9 mouse cellular contexts compared by ENCODE assay signal in genomic region chr12:36670915-36671579, GRCm38 (mm10).
DNase-seq lines count a peak whose midpoint lies in the region; ATAC-seq and TF ChIP-seq lines count a peak whose summit lies in the region.
"Had no signal": no experiment of that assay in that cellular context is flagged by ENCODE, and none has a peak within 500 bp of the region (broad histone marks: within the 10 kb centered on the region; RNA-seq: fewer than 3 reads in every experiment).

No protein-coding gene starts in this region.

- DNase-seq in adrenal gland, adult 2 months = peak; percentile 7
- no peak for DNase-seq in adrenal gland, postnatal 36 days
- DNase-seq in lung, adult 18-20 months = no peak
- peak; percentile 59 for DNase-seq in midbrain, postnatal 0 days (ENCODE audit: low spot score)
- no peak for DNase-seq in testis, postnatal 10 days (ENCODE audit: low spot score)
- no peak for DNase-seq in gastrocnemius, postnatal 36 days

- H3K4me1 ChIP-seq in lung, embryonic 15.5 days = no peaks in the 10 kb centered on the region; the same call in none of the 2 replicates
- no peaks in the 10 kb centered on the region for H3K4me1 ChIP-seq in midbrain, postnatal 0 days (ENCODE audit: insufficient read depth, low read length)

- H3K4me2 ChIP-seq in lung, embryonic 15.5 days = no peak overlapping the region
- no peak overlapping the region for H3K4me2 ChIP-seq in midbrain, postnatal 0 days (ENCODE audit: low read depth, low read length, poor library complexity, severe bottlenecking)

- H3K4me3 ChIP-seq in lung, embryonic 15.5 days = no peak overlapping the region
- H3K4me3 ChIP-seq in midbrain, postnatal 0 days (ENCODE audit: low read depth, low read length) = no peak overlapping the region
- H3K4me3 ChIP-seq: myocyte had no signal

- intact Hi-C loops in gastrocnemius, postnatal 36 days (cut with DNase I) = loop anchor here (10.0 kb wide), 1 partner anchor 456 kb away; no protein-coding TSS in a partner anchor

- peak; percentile 62; the same call in 1 of the 2 replicates for ATAC-seq in lung, embryonic 15.5 days (ENCODE audit: borderline replicate concordance, extremely low read depth, low FRiP score, low TSS enrichment)
- peak; percentile 65 for ATAC-seq in inflammation-experienced regulatory T-cells, adult 6 months
- ATAC-seq in midbrain, postnatal 0 days (ENCODE audit: low FRiP score) = 0 out of 2 replicates have a peak, but pooled peaks have one; percentile 50

- 22% methylated on average over 10 of the region's 10 CpGs for WGBS in lung, embryonic 15.5 days
- WGBS in midbrain, postnatal 0 days = 35% methylated on average over 10 of the region's 10 CpGs

- H3K9me3 ChIP-seq in lung, embryonic 15.5 days = no peaks in the 10 kb centered on the region
- H3K9me3 ChIP-seq in midbrain, postnatal 0 days (ENCODE audit: low read length) = no peaks in the 10 kb centered on the region

- H3K27ac ChIP-seq in lung, embryonic 15.5 days = no peak overlapping the region
- no peak overlapping the region for H3K27ac ChIP-seq in midbrain, postnatal 0 days (ENCODE audit: low read depth, low read length)

- H3K36me3 ChIP-seq in lung, embryonic 15.5 days = no peaks in the 10 kb centered on the region
- H3K36me3 ChIP-seq in midbrain, postnatal 0 days (ENCODE audit: insufficient read depth, low read length) = no peaks in the 10 kb centered on the region

- peak; percentile 86 for TF ChIP-seq CTCF in midbrain, postnatal 0 days (IDR thresholded peaks at IDR 0.05)

- H3K9ac ChIP-seq in lung, embryonic 15.5 days = no peak overlapping the region
- H3K9ac ChIP-seq in midbrain, postnatal 0 days (replicated peaks; ENCODE audit: low read length, poor library complexity, severe bottlenecking) = no peak overlapping the region

- no peaks in the 10 kb centered on the region for H3K27me3 ChIP-seq in lung, embryonic 15.5 days
- H3K27me3 ChIP-seq in midbrain, postnatal 0 days (ENCODE audit: insufficient read depth, low read length) = no peaks in the 10 kb centered on the region

Comparison
In these comparisons a context has a peak if more than half of its experiments do, and no peak if none do; other contexts are left out.
1. DNase-seq: peak in adrenal gland, adult 2 months (single experiment) and midbrain, postnatal 0 days (single experiment); none in adrenal gland, postnatal 36 days (0 of 2), lung, adult 18-20 months (0 of 2), testis, postnatal 10 days (single experiment) and gastrocnemius, postnatal 36 days (0 of 2).
2. Peak in every context shown above with its lines, with median percentiles within 50 percentile points of each other: ATAC-seq.